Mouse (Mus musculus) CH12.LX (cell line): ENCODE data around the gene Cblb. TPM values are rescaled to one million over a fixed set of nuclear protein-coding genes. Genes with fewer than 3 reads are reported as not detected.

Source experiments
- DNase-seq: peaks from one replicate; pipeline ENCODE4 v3.0.0-alpha.2; 2013; ENCODE audit errors: extremely low read depth
- H3K27ac ChIP-seq: 2 replicates; pipeline ENCODE4 v1.5.1; 2012; ENCODE audit warnings: low read depth, mild to moderate bottlenecking, control low read depth, moderate library complexity; ENCODE audit not compliant: insufficient read depth
- H3K27me3 ChIP-seq: replicated peaks from 2 replicates; pipeline ENCODE3; 2012; ENCODE audit warnings: inconsistent platforms
- H3K36me3 ChIP-seq, 2 experiments: replicated peaks in 1 of 2; 2 replicates each; pipeline versions ENCODE3 to v1.6.1; 2012; ENCODE audit warnings: inconsistent platforms in 1 of 2, low read length in 1 of 2, mild to moderate bottlenecking in 1 of 2, mixed read lengths in 1 of 2, moderate library complexity in 1 of 2; ENCODE audit not compliant: control insufficient read depth in 1 of 2, insufficient read depth in 1 of 2
- H3K4me1 ChIP-seq, 2 experiments: 2 replicates each; pipeline ENCODE4 v1.6.1; 2012; ENCODE audit warnings: inconsistent platforms in 1 of 2, moderate library complexity in 1 of 2; ENCODE audit not compliant: insufficient read depth in 2 of 2, control insufficient read depth in 1 of 2
- H3K4me2 ChIP-seq: 2 replicates; pipeline ENCODE4 v1.6.1; 2012; ENCODE audit warnings: low read depth, mild to moderate bottlenecking, control low read depth; ENCODE audit not compliant: poor library complexity, insufficient read depth, severe bottlenecking
- H3K4me3 ChIP-seq, 3 experiments: fragments of 150-350 bp in 1 of 3; sonication (generic) in 1 of 3; replicated peaks in 1 of 3; 2 replicates each; pipeline versions ENCODE3 to v1.5.1; 2011 to 2012; ENCODE audit warnings: low read depth in 2 of 3, low read length in 2 of 3, mild to moderate bottlenecking in 2 of 3, moderate library complexity in 2 of 3, control low read depth in 1 of 3, improper control_type of control experiment in 1 of 3, inconsistent platforms in 1 of 3, mixed read lengths in 1 of 3; ENCODE audit not compliant: poor library complexity in 1 of 3
- H3K79me2 ChIP-seq: replicated peaks from 2 replicates; pipeline ENCODE4 v1.6.1; 2012; ENCODE audit warnings: mild to moderate bottlenecking, moderate library complexity; ENCODE audit not compliant: control insufficient read depth, poor library complexity, insufficient read depth, severe bottlenecking; ENCODE audit errors: extremely low read depth
- H3K9ac ChIP-seq: 2 replicates; pipeline ENCODE4 v1.6.1; 2012; ENCODE audit warnings: low read depth, mild to moderate bottlenecking, control low read depth, moderate library complexity; ENCODE audit not compliant: insufficient read depth
- H3K9me3 ChIP-seq: replicated peaks from 2 replicates; pipeline ENCODE3; 2012; ENCODE audit warnings: low read length, inconsistent platforms, mixed read lengths
- CHD1 ChIP-seq: IDR thresholded peaks from 2 replicates; pipeline ENCODE4 v1.6.1; 2012; ENCODE audit warnings: low read depth, low read length, improper control_type of control experiment, inconsistent platforms
- CTCF ChIP-seq, 2 experiments: IDR thresholded peaks in 1 of 2; conservative IDR thresholded peaks in 1 of 2; 2 replicates each; pipeline ENCODE4 v1.5.1; 2011 to 2012; ENCODE audit warnings: low read depth in 2 of 2, low read length in 2 of 2, improper control_type of control experiment in 1 of 2, inconsistent platforms in 1 of 2, mild to moderate bottlenecking in 1 of 2, moderate library complexity in 1 of 2
- EP300 ChIP-seq: IDR thresholded peaks from 2 replicates; pipeline ENCODE4 v1.6.1; 2011; ENCODE audit warnings: low read length, improper control_type of control experiment
- HCFC1 ChIP-seq: IDR thresholded peaks from 2 replicates; pipeline ENCODE4 v1.6.1; 2012; ENCODE audit warnings: low read depth, mild to moderate bottlenecking, inconsistent platforms, low read length, improper control_type of control experiment
- IRF4 ChIP-seq: IDR thresholded peaks from 2 replicates; pipeline ENCODE4 v1.6.1; 2014; ENCODE audit warnings: low read depth, mild to moderate bottlenecking, inconsistent platforms, low read length, improper control_type of control experiment
- JUND ChIP-seq: conservative IDR thresholded peaks from 2 replicates; pipeline ENCODE4 v1.6.1; 2011; ENCODE audit warnings: low read depth, low read length, improper control_type of control experiment
- MAFK ChIP-seq: IDR thresholded peaks from 2 replicates; pipeline ENCODE4 v1.6.1; 2011; ENCODE audit warnings: low read length, improper control_type of control experiment; ENCODE audit not compliant: insufficient replicate concordance
- MAX ChIP-seq: IDR thresholded peaks from 2 replicates; pipeline ENCODE4 v1.6.1; 2011; ENCODE audit warnings: low read length, improper control_type of control experiment
- MAZ ChIP-seq: IDR thresholded peaks from 2 replicates; pipeline ENCODE4 v1.6.1; 2012; ENCODE audit warnings: low read depth, mild to moderate bottlenecking, inconsistent platforms, low read length, improper control_type of control experiment, moderate library complexity
- NELFE ChIP-seq: IDR thresholded peaks from 2 replicates; pipeline ENCODE4 v1.6.1; 2011; ENCODE audit warnings: low read depth, low read length, improper control_type of control experiment
- NRF1 ChIP-seq: IDR thresholded peaks from 2 replicates; pipeline ENCODE4 v1.6.1; 2014; ENCODE audit warnings: low read depth, mild to moderate bottlenecking, inconsistent platforms, low read length, improper control_type of control experiment, moderate library complexity
- PAX5 ChIP-seq: IDR thresholded peaks from 2 replicates; pipeline ENCODE4 v1.6.1; 2012; ENCODE audit warnings: low read length, inconsistent platforms, mixed read lengths
- POLR2A ChIP-seq: IDR thresholded peaks from 2 replicates; pipeline ENCODE4 v1.6.1; 2011; ENCODE audit warnings: low read depth, mild to moderate bottlenecking, improper control_type of control experiment, low read length
- POLR2AphosphoS2 ChIP-seq: IDR thresholded peaks from 2 replicates; pipeline ENCODE4 v1.6.1; 2011; ENCODE audit warnings: low read depth, low read length, improper control_type of control experiment
- RAD21 ChIP-seq: IDR thresholded peaks from 2 replicates; pipeline ENCODE4 v1.6.1; 2011; ENCODE audit warnings: low read depth, mild to moderate bottlenecking, low read length, improper control_type of control experiment, moderate library complexity
- SIN3A ChIP-seq: IDR thresholded peaks from 2 replicates; pipeline ENCODE4 v1.6.1; 2012; ENCODE audit warnings: low read length, improper control_type of control experiment, inconsistent platforms
- SMC3 ChIP-seq: IDR thresholded peaks from 2 replicates; pipeline ENCODE4 v1.6.1; 2011; ENCODE audit warnings: low read depth, low read length, improper control_type of control experiment
- TBP ChIP-seq: conservative IDR thresholded peaks from 2 replicates; pipeline ENCODE4 v1.6.1; 2011; ENCODE audit warnings: low read depth, low read length, improper control_type of control experiment
- TCF12 ChIP-seq: IDR thresholded peaks from 2 replicates; pipeline ENCODE4 v1.6.1; 2014; ENCODE audit warnings: low read depth, mild to moderate bottlenecking, inconsistent platforms, low read length, improper control_type of control experiment
- UBTF ChIP-seq: IDR thresholded peaks from 2 replicates; pipeline ENCODE4 v1.6.1; 2012; ENCODE audit warnings: low read depth, mild to moderate bottlenecking, inconsistent platforms, low read length, improper control_type of control experiment, moderate library complexity
- USF1 ChIP-seq: IDR thresholded peaks from 2 replicates; pipeline ENCODE4 v1.6.1; 2014; ENCODE audit warnings: low read depth, mild to moderate bottlenecking, inconsistent platforms, low read length, improper control_type of control experiment
- USF2 ChIP-seq: conservative IDR thresholded peaks from 2 replicates; pipeline ENCODE4 v1.6.1; 2011; ENCODE audit warnings: low read depth, low read length, improper control_type of control experiment
- ZKSCAN1 ChIP-seq: IDR thresholded peaks from 2 replicates; pipeline ENCODE4 v1.6.1; 2012; ENCODE audit warnings: low read depth, inconsistent platforms, low read length, improper control_type of control experiment, borderline replicate concordance
- dilution Hi-C: fragments of 300-500 bp; cut with MboI; formaldehyde crosslinking; loops from 2 replicates; pipeline ENCODE4 v1.14.3; 2020; ENCODE audit warnings: low sequenced_read_pairs; ENCODE audit not compliant: extremely low pct_unique_long_range_greater_than_20kb, extremely low pct_ligation_motif_present
- in situ Hi-C: fragments of 300-500 bp; cut with MboI; formaldehyde crosslinking; loops from 3 replicates; pipeline ENCODE4 v1.14.3; 2019; ENCODE audit warnings: low sequenced_read_pairs, low pct_ligation_motif_present, low pct_unique_long_range_greater_than_20kb, mixed read lengths
- polyA plus RNA-seq: library from polyadenylated mRNA; unstranded; fragments of >175 nt; gene quantifications from 2 replicates; pipeline ENCODE4 v1.2.1, GENCODE M21; 2012; ENCODE audit warnings: low read depth; ENCODE audit not compliant: insufficient read length
- total RNA-seq, 2 experiments: library from RNA; depleted of rRNA; stranded (reverse); fragments of 300-350 nt in 1 of 2; fragments of >200 nt in 1 of 2; gene quantifications; 2 replicates each; pipeline ENCODE4 v1.2.3; 2012 to 2014

Gene Cblb
- total and polyA plus RNA-seq, 3 experiments: 3.5 to 18.9 (median 6.3) TPM

- Histone ChIP-seq H3K4me3 (no peak overlapping the region), H3K36me3 (peaks cover 0 to 57% of the 10 kb centered on the region in 2 experiments), H3K4me1 (no peaks in the 10 kb centered on the region; a peak in 1 of 4 replicates), H3K9me3 (no peaks in the 10 kb centered on the region), H3K4me2 (no peak overlapping the region), H3K79me2 (no peaks in the 10 kb centered on the region), H3K9ac (no peak overlapping the region), H3K27ac (no peak overlapping the region), H3K27me3 (no peaks in the 10 kb centered on the region)
- dilution Hi-C loops: no loop called here
- TF ChIP-seq USF2: no peak
- TF ChIP-seq TCF12: no peak
- TF ChIP-seq JUND: no peak
- TF ChIP-seq USF1: no peak
- TF ChIP-seq ZKSCAN1: no peak
- TF ChIP-seq IRF4: no peak
- no peak for TF ChIP-seq MAZ
- TF ChIP-seq NELFE: no peak
- TF ChIP-seq UBTF: no peak
- TF ChIP-seq POLR2AphosphoS2: no peak
- no peak for TF ChIP-seq EP300
- TF ChIP-seq SIN3A: no peak
- TF ChIP-seq CHD1: no peak
- TF ChIP-seq POLR2A: no peak
- DNase-seq: no peak
- in situ Hi-C loops: no loop called here
Measured at GRCm38 (mm10) chr16:52186731-52187130, 155.7 kb downstream of the Cblb start.

DNA sequence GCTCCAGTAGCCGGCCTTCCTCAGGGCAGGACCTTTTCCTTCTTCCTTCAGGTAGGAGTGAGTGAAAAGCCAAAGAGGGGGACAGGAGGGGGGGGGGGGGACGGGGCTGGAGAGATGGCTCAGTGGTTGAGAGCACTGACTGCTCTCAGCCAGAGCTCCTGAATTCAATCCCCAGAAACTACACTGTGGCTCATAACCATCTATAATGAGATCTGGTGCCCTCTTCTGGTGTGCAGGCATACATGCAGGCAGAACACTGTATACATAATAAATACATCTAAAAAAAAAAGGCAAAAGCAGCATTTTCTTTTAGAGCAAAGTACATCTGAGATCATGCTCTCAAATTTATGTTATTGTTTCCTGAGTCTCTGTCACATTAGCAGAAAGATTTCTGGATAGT lies 158.1 kb downstream of the Cblb start:
- Histone ChIP-seq H3K4me3 (no peak overlapping the region), H3K4me1 (no peaks in the 10 kb centered on the region), H3K27me3 (no peaks in the 10 kb centered on the region), H3K4me2 (no peak overlapping the region), H3K27ac (no peak overlapping the region), H3K79me2 (no peaks in the 10 kb centered on the region), H3K36me3 (peaks cover 0 to 62% of the 10 kb centered on the region in 2 experiments), H3K9ac (no peak overlapping the region), H3K9me3 (no peaks in the 10 kb centered on the region)
- DNase-seq: no peak
- in situ Hi-C loops (no loop called here), dilution Hi-C loops (no loop called here)
- TF ChIP-seq EP300 (no peak), POLR2AphosphoS2 (no peak), SMC3 (peak; percentile 46), JUND (no peak), CTCF (conservative IDR thresholded peaks at IDR 0.05 in 1 of 2, IDR thresholded peaks at IDR 0.05 in 1 of 2; ENCODE audit: low read depth in 2 of 2, low read length in 2 of 2) (peak in 1 of 2 experiments; percentile 49; a peak in 3 of 4 replicates), NELFE (no peak), MAFK (no peak), USF1 (no peak), MAX (no peak), CHD1 (no peak), PAX5 (no peak), HCFC1 (no peak), RAD21 (peak; percentile 48), TCF12 (no peak), IRF4 (no peak), TBP (no peak), NRF1 (no peak), ZKSCAN1 (no peak), MAZ (no peak)
